Mouse (Mus musculus) ovary, postnatal 36 days (tissue): ENCODE data around the gene Clint1.
"Not testable (repeated sequence)": the region's sequence is repeated elsewhere in the genome, so short reads cannot be mapped to it uniquely, and the experiment has no call there.

ENCODE experiments used
- DNase-seq: peaks from one replicate; pipeline ENCODE4 v3.0.0; 2022; ENCODE audit warnings: low spot score, mixed read lengths

The Clint1 gene

GRCm38 (mm10) chr11:45848253-45848652 is 3.6 kb upstream of the Clint1 start:
- no peak for DNase-seq

- no peak for DNase-seq
These were observed 2.6 kb upstream of the Clint1 start for GRCm38 (mm10) chr11:45849203-45849602.

- DNase-seq: no peak
These were observed 2.0 kb upstream of the Clint1 start for GRCm38 (mm10) chr11:45849859-45850258.

- no peak for DNase-seq
These were observed 1.5 kb upstream of the Clint1 start for GRCm38 (mm10) chr11:45850317-45850716.

GRCm38 (mm10) chr11:45852124-45852994 is 508 bp downstream of the Clint1 start:
- DNase-seq: no peak

GRCm38 (mm10) chr11:45852995-45853317 is 1.1 kb downstream of the Clint1 start:
- DNase-seq: no peak

GRCm38 (mm10) chr11:45853916-45854315 is 2.1 kb downstream of the Clint1 start:
- no peak for DNase-seq

- peak; percentile 44 for DNase-seq
These were observed 2.5 kb downstream of the Clint1 start for GRCm38 (mm10) chr11:45854381-45854780.

- DNase-seq: no peak
These were observed 3.7 kb downstream of the Clint1 start for GRCm38 (mm10) chr11:45855407-45856148.

GRCm38 (mm10) chr11:45856149-45856516 is 4.3 kb downstream of the Clint1 start:
- no peak for DNase-seq

- no peak for DNase-seq
These were observed 9.5 kb downstream of the Clint1 start for GRCm38 (mm10) chr11:45861334-45861733.

- DNase-seq: no peak
These were observed 12.6 kb downstream of the Clint1 start for GRCm38 (mm10) chr11:45864409-45864808.

GRCm38 (mm10) chr11:45865861-45866260 is 14.0 kb downstream of the Clint1 start:
- DNase-seq: no peak

- DNase-seq: no peak
These were observed 14.7 kb downstream of the Clint1 start for GRCm38 (mm10) chr11:45866534-45866933.

- no peak for DNase-seq
These were observed 21.8 kb downstream of the Clint1 start for GRCm38 (mm10) chr11:45873666-45874065.

- DNase-seq: no peak
These were observed 22.4 kb downstream of the Clint1 start for GRCm38 (mm10) chr11:45874251-45874650.

GRCm38 (mm10) chr11:45875351-45875935 is 23.6 kb downstream of the Clint1 start:
- DNase-seq: no peak

- no peak for DNase-seq
These were observed 24.2 kb downstream of the Clint1 start for GRCm38 (mm10) chr11:45876036-45876435.

- DNase-seq: not testable (repeated sequence)
These were observed 27.5 kb downstream of the Clint1 start for GRCm38 (mm10) chr11:45879366-45879765.

GRCm38 (mm10) chr11:45881026-45881682 is 29.3 kb downstream of the Clint1 start:
- no peak for DNase-seq

GRCm38 (mm10) chr11:45881683-45882068 is 29.8 kb downstream of the Clint1 start:
- no peak for DNase-seq

GRCm38 (mm10) chr11:45883270-45883931 is 31.6 kb downstream of the Clint1 start:
- no peak for DNase-seq
